Mouse (Mus musculus) G1E (cell line): ENCODE measurements around the gene Prima1. TPM values are rescaled to one million over a fixed set of nuclear protein-coding genes. Genes with fewer than 3 reads are reported as not detected.

Experiments
- ATAC-seq: 2 replicates; pipeline ENCODE4 v1.8.0; 2016; ENCODE audit warnings: mild to moderate bottlenecking; ENCODE audit not compliant: insufficient number of reproducible peaks, poor library complexity, low FRiP score, severe bottlenecking; ENCODE audit errors: extremely low read depth
- DNase-seq: peaks from one replicate; pipeline ENCODE4 v3.0.0; 2012; ENCODE audit warnings: low spot score
- H3K27me3 ChIP-seq: 2 replicates; pipeline ENCODE4 v1.6.1; 2012; ENCODE audit warnings: mild to moderate bottlenecking, low read length, inconsistent platforms; ENCODE audit not compliant: insufficient read depth
- H3K36me3 ChIP-seq: replicated peaks from 2 replicates; pipeline ENCODE3; 2012; ENCODE audit warnings: mild to moderate bottlenecking, inconsistent platforms
- H3K4me1 ChIP-seq: 2 replicates; pipeline ENCODE4 v1.6.1; 2012; ENCODE audit warnings: low read depth, low read length, inconsistent platforms, mixed read lengths; ENCODE audit not compliant: insufficient read depth
- H3K4me3 ChIP-seq: 2 replicates; pipeline ENCODE4 v1.5.1; 2012; ENCODE audit warnings: low read depth, mild to moderate bottlenecking, inconsistent platforms, low read length, moderate library complexity, mixed read lengths
- H3K9me3 ChIP-seq: replicated peaks from 2 replicates; pipeline ENCODE4 v1.6.1; 2012; ENCODE audit warnings: inconsistent platforms
- CTCF ChIP-seq: IDR thresholded peaks from 2 replicates; pipeline ENCODE4 v1.5.1; 2012; ENCODE audit warnings: low read depth, low read length, inconsistent platforms, mixed read lengths
- GATA1 ChIP-seq: IDR thresholded peaks from 2 replicates; pipeline ENCODE4 v1.6.1; 2012; ENCODE audit warnings: borderline replicate concordance, low read length, inconsistent platforms, mixed read lengths
- GATA2 ChIP-seq: IDR thresholded peaks from 2 replicates; pipeline ENCODE4 v1.6.1; 2012; ENCODE audit warnings: low read depth, low read length, inconsistent platforms, borderline replicate concordance
- POLR2AphosphoS5 ChIP-seq: IDR thresholded peaks from 2 replicates; pipeline ENCODE4 v1.6.1; 2012; ENCODE audit warnings: low read depth, low read length, inconsistent platforms; ENCODE audit not compliant: insufficient replicate concordance
- TAL1 ChIP-seq: conservative IDR thresholded peaks from 2 replicates; pipeline ENCODE4 v1.6.1; 2012; ENCODE audit warnings: low read depth, low read length, inconsistent platforms, mixed read lengths
- polyA plus RNA-seq: library from polyadenylated mRNA; stranded (reverse); fragments of >175 nt; gene quantifications from 2 replicates; pipeline ENCODE4 v1.2.3, GENCODE M21; 2012
- total RNA-seq, 2 experiments: library from RNA; stranded (forward) in 1 of 2; stranded (reverse) in 1 of 2; fragments of 200-1000 nt in 1 of 2; fragments of >200 nt in 1 of 2; fragmentation: Nextera tagmentation in 1 of 2; gene quantifications; 2 replicates each; pipeline ENCODE4 v1.2.3; 2014 to 2017

Gene Prima1
- total and polyA plus RNA-seq, 3 experiments, result not detected

DNA sequence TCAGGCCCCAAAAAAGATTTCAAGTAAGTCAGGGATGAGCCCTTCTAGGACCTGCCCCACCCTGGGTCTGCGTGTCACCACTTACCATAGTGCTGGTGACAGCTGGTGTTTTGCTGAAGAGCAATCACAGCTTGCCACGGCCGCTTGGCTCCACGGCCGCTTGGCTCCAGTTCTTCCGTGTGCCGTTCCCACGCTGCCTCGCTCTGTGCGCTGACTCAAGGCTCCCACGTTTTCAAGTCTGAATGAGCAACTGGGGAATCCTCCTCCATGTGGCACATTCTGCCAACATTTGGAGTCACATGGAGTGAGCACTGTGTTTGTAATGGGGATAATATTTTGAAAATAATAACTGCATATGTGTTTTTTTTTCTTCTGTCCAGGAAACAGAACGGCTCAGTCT, 52.2 kb downstream of the Prima1 start:
- ATAC-seq (no peak), DNase-seq (no peak)
- Histone ChIP-seq H3K36me3 (no peaks in the 10 kb centered on the region), H3K4me1 (no peaks in the 10 kb centered on the region), H3K4me3 (no peak overlapping the region), H3K9me3 (peaks cover 92% of the 10 kb centered on the region), H3K27me3 (no peaks in the 10 kb centered on the region)
- TF ChIP-seq GATA2 (no peak), CTCF (no peak), POLR2AphosphoS5 (no peak), TAL1 (no peak), GATA1 (no peak)

DNA sequence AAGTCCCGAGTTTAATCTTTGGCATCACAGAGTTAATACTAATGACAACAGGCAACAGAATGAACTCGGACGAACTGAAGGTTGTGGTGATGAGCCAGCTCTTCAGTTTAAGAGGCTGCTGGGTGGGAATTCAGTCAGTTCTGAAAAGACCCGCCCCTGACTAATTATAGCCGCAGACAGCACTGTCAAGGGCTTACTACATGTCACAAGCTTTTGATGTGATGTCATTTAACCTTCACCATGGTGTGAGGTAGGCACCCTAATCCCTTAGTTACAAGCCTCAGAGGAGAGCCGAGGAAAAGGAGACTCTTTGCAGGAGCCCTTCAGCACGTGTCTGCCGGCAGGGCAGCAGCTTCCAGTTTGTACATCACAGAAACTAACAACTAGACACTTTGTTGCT, 53.7 kb downstream of the Prima1 start:
- peaks cover 84% of the 10 kb centered on the region for H3K9me3 ChIP-seq
- H3K27me3 ChIP-seq, result no peaks in the 10 kb centered on the region
- no peak for ATAC-seq
- no peaks in the 10 kb centered on the region for H3K36me3 ChIP-seq
- no peak overlapping the region for H3K4me3 ChIP-seq
- DNase-seq, result no peak
- H3K4me1 ChIP-seq, result no peaks in the 10 kb centered on the region
- no peak for TF ChIP-seq POLR2AphosphoS5
- no peak for TF ChIP-seq GATA1
- no peak for TF ChIP-seq CTCF
- TF ChIP-seq GATA2, result no peak
- no peak for TF ChIP-seq TAL1

DNA sequence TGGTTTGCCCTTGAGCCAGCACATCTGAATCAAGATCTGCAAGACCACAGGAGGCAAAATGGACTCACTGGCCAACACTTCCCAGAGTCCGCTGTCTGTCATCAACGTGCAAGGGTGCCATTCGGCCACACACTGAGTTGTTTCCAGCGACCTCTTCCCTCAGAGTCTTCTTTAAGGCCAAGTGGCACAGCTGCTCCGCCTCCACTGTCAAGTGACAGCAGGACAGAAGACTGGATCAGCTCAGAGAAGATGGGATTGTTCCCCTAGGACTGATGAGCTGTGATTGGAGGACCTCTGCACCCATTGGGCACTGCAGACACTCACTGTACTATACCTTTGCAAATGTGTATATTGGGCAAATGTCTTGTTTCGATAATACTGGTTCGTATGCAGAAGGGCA, 54.9 kb downstream of the Prima1 start:
- DNase-seq (no peak), ATAC-seq (no peak)
- no peaks in the 10 kb centered on the region for H3K4me1 ChIP-seq
- no peak overlapping the region for H3K4me3 ChIP-seq
- no peaks in the 10 kb centered on the region for H3K27me3 ChIP-seq
- no peaks in the 10 kb centered on the region for H3K36me3 ChIP-seq
- TF ChIP-seq POLR2AphosphoS5 (no peak), GATA1 (no peak), TAL1 (no peak), GATA2 (no peak), CTCF (no peak)
- peaks cover 84% of the 10 kb centered on the region for H3K9me3 ChIP-seq

DNA sequence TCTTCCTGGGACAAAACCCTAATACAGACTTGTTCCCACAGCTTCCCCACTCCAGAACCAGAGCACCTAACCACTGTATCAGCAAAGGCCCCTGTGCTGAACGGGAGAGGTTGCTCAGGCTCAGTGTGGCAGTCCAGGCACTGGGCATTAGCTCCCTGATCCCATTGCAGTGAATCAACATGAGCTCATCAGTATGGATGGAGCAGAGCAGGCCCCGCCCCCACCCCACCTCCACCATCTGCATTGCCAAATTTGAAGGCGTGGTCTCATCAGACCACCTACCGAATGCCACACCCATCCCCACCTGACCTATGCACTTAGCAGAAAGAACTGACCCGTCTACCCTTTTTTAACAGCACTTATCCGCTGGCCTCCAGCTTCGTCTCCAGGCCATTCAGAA, 58.9 kb downstream of the Prima1 start:
- no peaks in the 10 kb centered on the region for H3K27me3 ChIP-seq
- no peak for DNase-seq
- H3K4me1 ChIP-seq, result no peaks in the 10 kb centered on the region
- H3K9me3 ChIP-seq, result peaks cover 64% of the 10 kb centered on the region
- ATAC-seq, result no peak
- no peaks in the 10 kb centered on the region for H3K36me3 ChIP-seq
- TF ChIP-seq GATA2 (no peak), TAL1 (no peak), POLR2AphosphoS5 (no peak), GATA1 (no peak), CTCF (no peak)
- no peak overlapping the region for H3K4me3 ChIP-seq

GRCm38 (mm10) chr12:103168892-103169291, 73.1 kb downstream of the Prima1 start:
- TF ChIP-seq GATA2 (no peak), TAL1 (no peak), GATA1 (no peak), POLR2AphosphoS5 (no peak), CTCF (no peak)
- H3K36me3 ChIP-seq, result no peaks in the 10 kb centered on the region

GRCm38 (mm10) chr12:103164101-103165030, 77.6 kb downstream of the Prima1 start:
- DNase-seq, result no peak
- ATAC-seq, result no peak

More at GRCm38 (mm10) chr12:103168892-103169291, 73.1 kb downstream of the Prima1 start:
- DNase-seq (no peak), ATAC-seq (no peak)
- no peaks in the 10 kb centered on the region for H3K4me1 ChIP-seq
- H3K4me3 ChIP-seq, result no peak overlapping the region
- peaks cover 79% of the 10 kb centered on the region for H3K9me3 ChIP-seq
- no peaks in the 10 kb centered on the region; the same call in 1 of the 2 replicates for H3K27me3 ChIP-seq

More at GRCm38 (mm10) chr12:103164101-103165030, 77.6 kb downstream of the Prima1 start:
- Histone ChIP-seq H3K4me1 (no peaks in the 10 kb centered on the region), H3K27me3 (no peaks in the 10 kb centered on the region), H3K4me3 (no peak overlapping the region), H3K36me3 (no peaks in the 10 kb centered on the region), H3K9me3 (peaks cover 81% of the 10 kb centered on the region)
- no peak for TF ChIP-seq POLR2AphosphoS5
- TF ChIP-seq CTCF, result no peak
- TF ChIP-seq GATA1, result no peak
- TF ChIP-seq TAL1, result no peak
- TF ChIP-seq GATA2, result no peak
